Mouse (Mus musculus) neural tube, embryonic 15.5 days (tissue): Measurements from ENCODE around the gene Hs1bp3. TPM values are rescaled to one million over a fixed set of nuclear protein-coding genes. Genes with fewer than 3 reads are reported as not detected.

Experiments used
- ATAC-seq: fragments of 200-750 bp; cut with Nextera tagmentation; 2 replicates; pipeline ENCODE4 v1.8.0; 2017; ENCODE audit warnings: mild to moderate bottlenecking, moderate TSS enrichment, moderate library complexity; ENCODE audit not compliant: low FRiP score
- H3K27ac ChIP-seq: fragments of 300-500 bp; sonication (generic); replicated peaks from 2 replicates; pipeline ENCODE4 v1.5.1; 2015; ENCODE audit warnings: mild to moderate bottlenecking, inconsistent platforms
- H3K27me3 ChIP-seq: fragments of 300-500 bp; sonication (generic); replicated peaks from 2 replicates; pipeline ENCODE4 v1.6.1; 2015; ENCODE audit warnings: inconsistent platforms
- H3K36me3 ChIP-seq: fragments of 300-500 bp; sonication (generic); 2 replicates; pipeline ENCODE4 v1.6.1; 2015; ENCODE audit warnings: inconsistent platforms
- H3K4me1 ChIP-seq: fragments of 300-500 bp; sonication (generic); 2 replicates; pipeline ENCODE4 v1.6.1; 2015; ENCODE audit warnings: inconsistent platforms
- H3K4me2 ChIP-seq: fragments of 300-500 bp; sonication (generic); 2 replicates; pipeline ENCODE4 v1.6.1; 2015; ENCODE audit warnings: inconsistent platforms, mild to moderate bottlenecking, moderate library complexity
- H3K4me3 ChIP-seq: fragments of 300-500 bp; sonication (generic); replicated peaks from 2 replicates; pipeline ENCODE4 v1.5.1; 2015; ENCODE audit warnings: mild to moderate bottlenecking, inconsistent platforms
- H3K9ac ChIP-seq: fragments of 300-500 bp; sonication (generic); replicated peaks from 2 replicates; pipeline ENCODE4 v1.6.1; 2015; ENCODE audit warnings: mild to moderate bottlenecking, inconsistent platforms
- H3K9me3 ChIP-seq: fragments of 300-500 bp; sonication (generic); replicated peaks from 2 replicates; pipeline ENCODE4 v1.6.1; 2016; ENCODE audit warnings: inconsistent platforms
- WGBS: fragments of 180-500 bp; shearing (Covaris S2); methylation state at CpG from one replicate; pipeline ENCODE4 v1.1.7; 2015; ENCODE audit warnings: mixed read lengths; 5-methylcytosine and 5-hydroxymethylcytosine counted together
- polyA plus RNA-seq: library from polyadenylated mRNA; unstranded; fragments of >200 nt; fragmentation: Nextera tagmentation; extraction: Ambion mirVana; gene quantifications from 2 replicates; pipeline ENCODE4 v1.2.1, GENCODE M21; 2015

Hs1bp3 gene
- polyA plus RNA-seq: 8.0 and 10.3 TPM in 2 replicates

DNA sequence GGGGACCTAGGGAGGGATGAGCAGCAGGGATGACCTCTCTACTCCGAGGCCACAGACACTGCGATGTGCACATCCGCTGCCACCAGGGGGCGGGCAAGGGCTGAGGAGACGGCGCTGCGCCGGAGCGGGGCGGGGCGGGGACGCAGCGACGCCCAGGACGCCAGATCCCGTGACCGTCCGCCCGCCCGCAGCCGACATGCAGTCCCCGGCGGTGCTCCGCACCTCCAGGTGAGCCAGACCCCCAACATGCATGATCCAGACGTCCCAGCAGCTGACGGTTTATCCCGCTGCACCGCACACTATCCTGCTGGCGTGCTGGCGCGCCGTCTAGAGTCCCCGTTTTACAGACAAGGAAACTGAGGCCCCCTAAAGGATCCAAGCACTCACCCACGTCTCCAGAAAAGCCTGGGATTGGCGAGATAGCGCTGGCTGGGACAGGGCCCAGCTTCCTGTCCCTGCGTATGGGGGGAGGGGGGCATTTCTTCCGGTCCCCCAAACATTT lies at the start of gene Hs1bp3:
Hs1bp3 (plus strand) TSS at position 163 of the 502 bp plus-strand sequence.
- H3K4me3 ChIP-seq: peak within 1 kb of the TSS; percentile 75
- peak within 1 kb of the TSS; percentile 95 for H3K4me2 ChIP-seq
- H3K36me3 ChIP-seq: peaks cover 8% of the 10 kb centered on the region; the same call in 1 of the 2 replicates
- no peaks in the 10 kb centered on the region for H3K9me3 ChIP-seq
- H3K9ac ChIP-seq: peak within 1 kb of the TSS; percentile 65
- under 1% methylated on average over 38 of the region's 38 CpGs for WGBS
- H3K4me1 ChIP-seq: peaks cover 21% of the 10 kb centered on the region
- peaks cover 18% of the 10 kb centered on the region for H3K27me3 ChIP-seq
- H3K27ac ChIP-seq: 0 out of 2 replicates have a peak within 1 kb of the TSS, but pooled peaks have one; percentile 37
- ATAC-seq: peak; percentile 84

DNA sequence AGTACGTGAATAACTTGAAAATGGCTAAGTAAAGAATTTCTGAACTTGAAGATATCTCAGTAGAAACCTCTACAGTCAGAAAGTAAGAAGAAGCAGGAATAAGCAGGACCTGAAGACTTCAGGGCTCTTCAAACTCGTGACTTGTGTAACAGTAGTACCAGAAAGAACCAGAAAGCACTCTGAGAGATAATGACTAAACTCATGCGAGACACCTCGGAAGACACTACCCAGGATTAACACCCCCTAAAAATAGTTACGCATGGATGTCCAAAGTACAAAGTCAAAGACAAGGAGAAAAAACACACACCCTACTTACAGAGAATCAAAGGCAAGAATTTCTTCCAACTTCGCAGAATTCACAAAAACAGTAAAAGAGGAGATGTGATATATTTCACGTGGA lies 46.9 kb upstream of the Hs1bp3 start:
- no peak overlapping the region for H3K4me2 ChIP-seq
- ATAC-seq: no peak
- H3K4me3 ChIP-seq: no peak overlapping the region
- no peaks in the 10 kb centered on the region for H3K36me3 ChIP-seq
- no peaks in the 10 kb centered on the region for H3K9me3 ChIP-seq
- WGBS: 96% methylated on average over 7 of the region's 7 CpGs
- H3K27me3 ChIP-seq: no peaks in the 10 kb centered on the region
- H3K4me1 ChIP-seq: peaks cover 3% of the 10 kb centered on the region; the same call in 1 of the 2 replicates
- H3K9ac ChIP-seq: no peak overlapping the region
- no peak overlapping the region for H3K27ac ChIP-seq

DNA sequence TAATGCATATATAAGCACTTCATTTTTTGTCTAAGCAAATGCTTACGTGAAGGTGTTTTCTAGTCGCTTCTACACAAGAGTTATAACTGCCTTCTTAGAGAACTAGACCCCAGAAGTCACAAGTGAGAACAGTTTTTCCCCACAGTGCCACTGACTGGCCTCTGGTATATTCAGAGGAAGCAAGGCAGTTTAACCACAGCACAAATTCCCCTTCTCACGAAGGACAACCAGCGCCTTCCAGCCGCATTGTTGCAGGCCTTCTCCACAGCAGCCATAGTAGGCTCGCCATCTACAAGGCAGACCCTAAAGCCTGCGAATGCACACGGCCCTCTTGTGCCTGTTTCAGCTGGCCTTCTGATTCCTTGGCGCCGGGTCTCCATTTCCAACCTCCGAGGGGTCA lies 43.6 kb upstream of the Hs1bp3 start:
- Histone ChIP-seq H3K4me3 (no peak overlapping the region), H3K36me3 (no peaks in the 10 kb centered on the region), H3K4me2 (no peak overlapping the region), H3K27me3 (no peaks in the 10 kb centered on the region), H3K9ac (no peak overlapping the region), H3K27ac (no peak overlapping the region), H3K9me3 (no peaks in the 10 kb centered on the region), H3K4me1 (no peaks in the 10 kb centered on the region)
- WGBS: 95% methylated on average over 11 of the region's 11 CpGs
- no peak for ATAC-seq

DNA sequence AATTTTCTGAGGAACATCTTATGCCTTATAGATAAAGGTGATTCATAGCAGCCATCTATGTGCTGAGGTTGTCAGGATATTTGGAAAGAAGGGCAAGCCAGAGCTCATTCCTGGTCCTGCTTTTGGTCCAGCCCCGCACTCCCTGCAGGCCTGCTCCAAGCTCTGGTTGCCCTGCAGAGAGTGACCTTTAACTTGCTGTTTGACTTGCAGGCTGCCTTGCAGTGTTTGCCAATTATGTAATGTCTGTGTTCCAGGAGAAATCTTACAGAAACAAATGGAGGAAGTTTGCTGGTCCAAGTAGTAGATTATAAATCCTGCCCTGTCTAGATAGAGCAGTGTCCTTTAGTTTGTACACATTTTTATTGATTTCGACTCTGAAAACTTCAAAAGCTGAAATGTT lies 41.8 kb upstream of the Hs1bp3 start:
- WGBS: 92% methylated on average over 2 of the region's 2 CpGs
- Histone ChIP-seq H3K27ac (no peak overlapping the region), H3K36me3 (0 out of 2 replicates have a peak, but pooled peaks cover 2% of the 10 kb centered on the region), H3K4me1 (no peaks in the 10 kb centered on the region), H3K9ac (no peak overlapping the region), H3K9me3 (no peaks in the 10 kb centered on the region), H3K4me2 (no peak overlapping the region), H3K4me3 (no peak overlapping the region), H3K27me3 (no peaks in the 10 kb centered on the region)
- no peak for ATAC-seq

DNA sequence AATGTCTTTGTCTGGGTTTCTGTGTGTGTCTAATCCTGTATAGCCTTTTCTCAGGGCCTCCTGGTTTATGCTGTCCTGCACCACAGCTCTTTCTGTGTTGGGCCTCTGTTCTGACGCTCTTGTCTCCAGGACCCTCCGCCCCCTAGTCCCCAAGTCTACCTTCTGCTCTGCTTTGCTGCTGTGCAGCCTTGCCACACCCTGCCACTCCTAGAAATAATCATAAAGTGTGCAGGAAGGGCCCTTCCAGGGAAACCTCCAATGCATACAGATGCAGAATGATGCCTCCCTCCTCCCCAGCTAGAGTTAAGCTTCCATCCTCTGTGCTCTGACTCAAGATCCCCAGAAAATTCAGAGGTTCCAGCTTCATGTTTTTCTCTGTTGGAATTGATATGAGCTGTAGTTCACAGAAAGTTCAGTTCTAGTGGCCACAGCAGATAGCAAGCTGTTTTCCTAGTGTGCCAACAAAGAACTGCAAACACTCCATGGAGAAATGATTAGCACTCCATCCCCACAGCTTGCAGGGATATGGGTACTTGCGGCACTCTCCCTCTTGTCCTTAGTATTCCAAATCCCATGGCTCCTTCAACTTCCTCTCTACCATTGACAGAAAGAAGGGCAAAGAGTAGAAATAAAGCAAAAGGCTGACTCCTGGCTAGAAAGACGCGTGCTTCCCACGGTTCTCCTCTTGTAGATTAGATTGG lies 39.6 kb upstream of the Hs1bp3 start:
- no peak overlapping the region for H3K27ac ChIP-seq
- H3K4me3 ChIP-seq: no peak overlapping the region
- peaks cover 9% of the 10 kb centered on the region; the same call in 1 of the 2 replicates for H3K36me3 ChIP-seq
- H3K9me3 ChIP-seq: no peaks in the 10 kb centered on the region
- ATAC-seq: no peak
- no peaks in the 10 kb centered on the region for H3K27me3 ChIP-seq
- H3K9ac ChIP-seq: no peak overlapping the region
- 94% methylated on average over 6 of the region's 6 CpGs for WGBS
- H3K4me1 ChIP-seq: no peaks in the 10 kb centered on the region
- H3K4me2 ChIP-seq: no peak overlapping the region

DNA sequence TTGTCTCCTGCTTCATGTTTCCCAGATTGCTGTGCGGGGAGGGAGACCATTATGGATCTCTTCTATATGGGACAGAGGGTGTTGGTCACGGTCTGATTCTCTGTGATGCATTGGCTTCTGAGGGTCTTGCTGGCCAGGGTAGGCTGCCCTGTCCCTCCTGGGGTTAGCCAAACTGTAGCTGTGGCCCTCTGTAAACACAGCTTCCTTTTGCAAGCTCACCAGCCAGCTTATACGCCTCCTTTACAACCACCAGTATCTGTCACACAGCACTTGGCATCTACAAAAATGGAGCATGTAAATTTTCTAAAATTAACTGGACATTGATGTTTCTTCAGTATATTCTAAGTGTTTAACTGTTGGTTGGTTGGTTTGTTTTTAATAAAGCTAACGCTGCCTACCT lies 37.8 kb upstream of the Hs1bp3 start:
- H3K4me1 ChIP-seq: no peaks in the 10 kb centered on the region
- H3K27ac ChIP-seq: no peak overlapping the region
- ATAC-seq: no peak
- H3K4me3 ChIP-seq: no peak overlapping the region
- no peak overlapping the region for H3K9ac ChIP-seq
- H3K27me3 ChIP-seq: no peaks in the 10 kb centered on the region
- no peaks in the 10 kb centered on the region for H3K9me3 ChIP-seq
- H3K4me2 ChIP-seq: no peak overlapping the region
- WGBS: 83% methylated on average over 4 of the region's 4 CpGs
- H3K36me3 ChIP-seq: peaks cover 15% of the 10 kb centered on the region; the same call in 1 of the 2 replicates

DNA sequence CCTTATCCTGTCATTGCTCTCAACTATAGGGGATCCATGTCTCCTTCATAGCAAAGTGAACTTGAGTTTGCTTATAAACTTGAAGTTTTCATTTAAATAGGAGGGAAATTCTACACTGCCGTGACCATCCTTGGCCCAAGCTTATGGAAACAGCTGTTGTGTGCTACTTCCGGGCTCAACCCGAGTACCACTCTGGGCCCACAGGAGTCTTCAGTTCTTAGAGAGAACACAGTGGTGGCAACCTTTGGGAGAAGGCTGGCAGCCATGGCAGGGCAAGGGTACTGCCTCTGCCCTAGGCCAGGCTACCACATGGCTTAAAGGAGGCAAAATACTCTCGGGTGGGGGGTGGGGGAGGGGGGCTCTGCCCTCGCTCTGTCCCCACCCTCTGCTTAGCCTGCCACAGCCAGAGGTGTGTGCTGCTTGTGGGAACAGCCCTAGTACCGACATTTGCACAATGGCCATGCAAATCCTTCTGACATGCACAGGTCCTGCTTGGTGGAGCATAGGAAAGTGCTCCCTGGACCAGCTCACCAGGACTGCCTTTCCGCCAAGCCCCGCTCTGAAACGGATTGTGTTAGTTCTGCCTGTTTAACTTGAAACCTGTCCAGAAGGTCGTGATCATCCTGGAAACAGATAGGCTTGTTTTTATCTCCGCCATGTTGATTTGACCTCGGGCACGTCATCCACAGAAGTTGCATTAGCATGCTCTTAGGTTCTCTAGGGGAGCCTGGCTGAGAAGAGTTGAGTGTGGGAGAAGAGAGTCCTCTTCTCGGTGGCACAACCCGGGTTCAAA lies 31.8 kb upstream of the Hs1bp3 start:
- no peak overlapping the region for H3K9ac ChIP-seq
- H3K4me2 ChIP-seq: no peak overlapping the region
- no peak overlapping the region for H3K4me3 ChIP-seq
- no peaks in the 10 kb centered on the region for H3K4me1 ChIP-seq
- H3K27ac ChIP-seq: no peak overlapping the region
- H3K9me3 ChIP-seq: no peaks in the 10 kb centered on the region
- no peaks in the 10 kb centered on the region for H3K27me3 ChIP-seq
- peaks cover 21% of the 10 kb centered on the region; the same call in 1 of the 2 replicates for H3K36me3 ChIP-seq
- no peak for ATAC-seq
- 88% methylated on average over 15 of the region's 15 CpGs for WGBS

DNA sequence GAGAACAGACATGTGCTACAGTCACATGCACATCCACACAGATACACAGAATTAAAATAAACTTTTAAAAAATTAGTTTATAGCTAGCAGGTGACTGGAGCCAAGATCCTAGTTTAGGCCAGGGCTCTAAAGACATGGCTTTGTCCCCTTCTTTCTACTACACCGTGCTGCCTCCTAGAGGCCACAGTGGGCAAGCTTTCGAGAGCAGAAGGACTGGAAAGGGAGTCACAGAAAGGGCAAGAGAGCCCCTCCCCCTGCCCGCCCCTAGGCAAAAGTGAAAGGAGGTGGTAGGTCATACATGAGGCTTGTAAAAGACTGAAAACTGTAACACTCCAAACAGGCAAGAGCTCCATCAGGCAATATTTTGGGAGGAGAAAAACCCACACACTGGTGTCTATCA lies 25.3 kb upstream of the Hs1bp3 start:
- no peak overlapping the region for H3K9ac ChIP-seq
- H3K27ac ChIP-seq: no peak overlapping the region
- no peak for ATAC-seq
- 67% methylated on average over 3 of the region's 3 CpGs for WGBS
- H3K36me3 ChIP-seq: 0 out of 2 replicates have a peak, but pooled peaks cover 8% of the 10 kb centered on the region
- no peak overlapping the region for H3K4me2 ChIP-seq
- H3K27me3 ChIP-seq: no peaks in the 10 kb centered on the region
- peaks cover 11% of the 10 kb centered on the region for H3K4me1 ChIP-seq
- no peaks in the 10 kb centered on the region for H3K9me3 ChIP-seq
- H3K4me3 ChIP-seq: no peak overlapping the region

DNA sequence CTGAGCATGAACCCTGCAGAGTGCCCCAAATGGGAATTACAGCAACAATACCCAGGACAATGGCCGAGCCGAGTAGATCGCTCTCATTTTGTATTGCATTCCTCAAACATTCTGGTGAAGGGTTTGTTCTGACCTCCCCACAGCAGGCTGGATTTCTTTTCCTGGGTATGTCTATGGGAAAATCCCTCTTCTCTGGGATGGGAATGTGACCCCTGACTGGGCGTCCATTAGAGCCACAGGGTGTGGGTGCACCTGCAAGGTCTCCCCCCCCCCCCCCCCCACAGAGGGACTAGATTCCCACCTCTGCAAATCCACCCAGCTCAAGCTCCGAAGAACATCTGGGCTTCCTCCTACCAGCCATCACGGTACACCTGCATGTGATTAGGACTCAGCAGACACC lies 24.1 kb upstream of the Hs1bp3 start:
- H3K4me2 ChIP-seq: no peak overlapping the region
- no peaks in the 10 kb centered on the region for H3K9me3 ChIP-seq
- 74% methylated on average over 6 of the region's 6 CpGs for WGBS
- H3K36me3 ChIP-seq: 0 out of 2 replicates have a peak, but pooled peaks cover 5% of the 10 kb centered on the region
- peaks cover 6% of the 10 kb centered on the region; the same call in 1 of the 2 replicates for H3K27me3 ChIP-seq
- no peak for ATAC-seq
- no peak overlapping the region for H3K4me3 ChIP-seq
- peaks cover 11% of the 10 kb centered on the region for H3K4me1 ChIP-seq
- no peak overlapping the region for H3K9ac ChIP-seq
- no peak overlapping the region for H3K27ac ChIP-seq

DNA sequence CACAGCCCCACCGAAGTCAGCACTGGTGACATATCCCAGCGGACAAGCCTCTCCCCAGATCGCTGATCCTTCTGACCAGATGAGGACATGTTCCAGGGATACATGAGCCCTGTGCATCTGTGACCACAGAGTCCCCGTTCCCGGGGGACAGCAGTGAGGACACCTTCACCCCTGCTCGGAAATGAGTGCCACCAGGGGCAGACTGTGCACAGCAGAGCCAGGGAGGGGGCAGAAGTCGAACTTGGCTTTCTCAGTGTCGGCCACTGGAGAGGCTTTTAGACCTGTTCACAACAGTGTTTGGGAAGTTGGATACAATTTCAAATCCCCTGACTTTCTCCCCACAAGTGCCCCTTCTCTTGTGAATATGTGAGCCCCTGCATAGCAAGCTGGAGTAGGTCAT lies 23.7 kb upstream of the Hs1bp3 start:
- Histone ChIP-seq H3K9ac (no peak overlapping the region), H3K4me3 (no peak overlapping the region), H3K27me3 (peaks cover 10% of the 10 kb centered on the region), H3K4me1 (peaks cover 11% of the 10 kb centered on the region), H3K4me2 (no peak overlapping the region), H3K36me3 (0 out of 2 replicates have a peak, but pooled peaks cover 2% of the 10 kb centered on the region), H3K9me3 (no peaks in the 10 kb centered on the region), H3K27ac (no peak overlapping the region)
- ATAC-seq: no peak
- 93% methylated on average over 8 of the region's 8 CpGs for WGBS

DNA sequence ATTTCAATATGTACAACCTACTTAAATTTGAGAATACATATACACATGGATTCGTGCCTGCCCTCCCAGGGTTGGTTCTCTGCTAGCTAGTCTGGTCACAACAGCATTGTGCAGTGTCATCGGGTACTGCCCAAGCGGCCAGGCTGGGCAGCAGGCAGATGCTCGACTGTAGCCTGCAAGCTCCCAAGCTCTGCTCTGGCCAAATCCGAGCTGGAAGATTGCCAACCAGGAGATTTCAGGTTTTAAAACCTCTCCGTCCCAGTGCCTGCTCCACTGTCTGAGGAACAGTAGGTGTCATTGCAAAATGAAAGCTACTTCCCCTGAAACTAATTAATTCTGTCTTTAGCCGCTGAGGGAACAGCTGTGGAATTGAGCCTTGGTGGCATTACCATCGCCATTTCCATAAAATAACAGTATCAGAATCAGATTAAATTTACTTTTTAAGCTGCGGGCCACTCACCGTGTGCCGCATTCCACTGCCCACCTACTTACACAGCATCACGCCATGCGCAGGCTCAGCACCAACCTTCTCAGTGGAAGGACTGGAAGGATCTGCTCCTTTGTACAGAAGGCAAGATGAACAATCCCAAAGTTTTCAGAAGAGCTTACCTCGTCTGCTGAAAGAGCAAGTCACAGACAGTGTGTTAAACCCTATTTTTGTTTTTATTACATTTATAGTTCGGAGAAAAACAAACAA lies 21.9 kb upstream of the Hs1bp3 start:
- peak overlapping the region; percentile 34 for H3K4me2 ChIP-seq
- no peak overlapping the region for H3K4me3 ChIP-seq
- peak overlapping the region; percentile 33; the same call in 1 of the 2 replicates for H3K27ac ChIP-seq
- no peak overlapping the region for H3K9ac ChIP-seq
- H3K27me3 ChIP-seq: peaks cover 25% of the 10 kb centered on the region
- 44% methylated on average over 15 of the region's 15 CpGs for WGBS
- H3K9me3 ChIP-seq: no peaks in the 10 kb centered on the region
- no peaks in the 10 kb centered on the region for H3K36me3 ChIP-seq
- peaks cover 11% of the 10 kb centered on the region for H3K4me1 ChIP-seq
- peak; percentile 58 for ATAC-seq
